ENCODE assay signal across 8 mouse cellular contexts in genomic region chr2:61655382-61656281, GRCm38 (mm10). TPM values are rescaled to one million over a fixed set of nuclear protein-coding genes. Genes with fewer than 3 reads are reported as not detected.
DNase-seq lines count a peak whose midpoint lies in the region; ATAC-seq lines count a peak whose summit lies in the region.

No protein-coding gene starts in this region.

- H3K4me2 ChIP-seq in forebrain, embryonic 12.5 days = peak overlapping the region; percentile 89
- peak overlapping the region; percentile 90 for H3K4me2 ChIP-seq in hindbrain, embryonic 12.5 days (replicated peaks)

- H3K36me3 ChIP-seq in heart, embryonic 10.5 days = no peaks in the 10 kb centered on the region
- H3K36me3 ChIP-seq in forebrain, embryonic 12.5 days (replicated peaks) = no peaks in the 10 kb centered on the region
- no peaks in the 10 kb centered on the region for H3K36me3 ChIP-seq in hindbrain, embryonic 12.5 days
- peaks cover 13% of the 10 kb centered on the region; the same call in 1 of the 2 replicates for H3K36me3 ChIP-seq in splenic B cell, adult 2 months (ENCODE audit: control insufficient read depth, insufficient read depth, low read length, poor library complexity, severe bottlenecking)

- intact Hi-C loops in heart, postnatal 25 days (cut with DNase I) = loop anchor here (5.0 kb wide), 1 partner anchor 152 kb away; no protein-coding TSS in a partner anchor

- no peak for DNase-seq in heart, embryonic 10.5 days (ENCODE audit: low spot score)
- DNase-seq in heart, postnatal 25 days (ENCODE audit: low spot score) = no peak
- DNase-seq in c-Kit-positive CD71-negative TER-119-negative erythroid progenitor cells, embryonic 14.5 days (ENCODE audit: low read depth) = peak; percentile 13
- DNase-seq in left cerebral cortex, adult 18-20 months (ENCODE audit: low spot score in 2 of 2) = peak; percentile 83 to 88
- peak; percentile 29 for DNase-seq in splenic B cell, adult 2 months (ENCODE audit: low read depth, low spot score)

- peak overlapping the region; percentile 77 for H3K4me3 ChIP-seq in heart, embryonic 10.5 days
- peak overlapping the region; percentile 53 for H3K4me3 ChIP-seq in forebrain, embryonic 12.5 days (replicated peaks)
- peak overlapping the region; percentile 59 for H3K4me3 ChIP-seq in hindbrain, embryonic 12.5 days

- H3K9me3 ChIP-seq in heart, embryonic 10.5 days = no peaks in the 10 kb centered on the region
- H3K9me3 ChIP-seq in forebrain, embryonic 12.5 days = no peaks in the 10 kb centered on the region
- no peaks in the 10 kb centered on the region for H3K9me3 ChIP-seq in hindbrain, embryonic 12.5 days (replicated peaks)

- H3K27ac ChIP-seq in heart, embryonic 10.5 days = 0 out of 2 replicates have a peak overlapping the region, but pooled peaks have one; percentile 10
- peak overlapping the region; percentile 96 for H3K27ac ChIP-seq in forebrain, embryonic 12.5 days
- H3K27ac ChIP-seq in hindbrain, embryonic 12.5 days = peak overlapping the region; percentile 88

- peaks cover 10% of the 10 kb centered on the region; the same call in 1 of the 2 replicates for H3K27me3 ChIP-seq in heart, embryonic 10.5 days (ENCODE audit: insufficient read depth, poor library complexity, severe bottlenecking)
- H3K27me3 ChIP-seq in forebrain, embryonic 12.5 days = 0 out of 2 replicates have a peak, but pooled peaks cover 6% of the 10 kb centered on the region
- H3K27me3 ChIP-seq in hindbrain, embryonic 12.5 days = no peaks in the 10 kb centered on the region; the same call in 1 of the 2 replicates
- H3K27me3 ChIP-seq in splenic B cell, adult 2 months (ENCODE audit: control insufficient read depth, insufficient read depth, low read length, poor library complexity, severe bottlenecking) = peaks cover 5% of the 10 kb centered on the region

- peaks cover 14% of the 10 kb centered on the region for H3K4me1 ChIP-seq in heart, embryonic 10.5 days
- H3K4me1 ChIP-seq in forebrain, embryonic 12.5 days = peaks cover 10% of the 10 kb centered on the region; the same call in 1 of the 2 replicates
- H3K4me1 ChIP-seq in hindbrain, embryonic 12.5 days = peaks cover 8% of the 10 kb centered on the region

- H3K9ac ChIP-seq in forebrain, embryonic 12.5 days = peak overlapping the region; percentile 71
- peak overlapping the region; percentile 78 for H3K9ac ChIP-seq in hindbrain, embryonic 12.5 days

- WGBS in heart, embryonic 10.5 days = under 1% methylated on average over 46 of the region's 46 CpGs
- WGBS in forebrain, embryonic 12.5 days = under 1% methylated on average over 46 of the region's 46 CpGs
- under 1% methylated on average over 46 of the region's 46 CpGs for WGBS in hindbrain, embryonic 12.5 days

- peak; percentile 75 for ATAC-seq in forebrain, embryonic 12.5 days (ENCODE audit: low FRiP score)
- peak; percentile 81 for ATAC-seq in hindbrain, embryonic 12.5 days (ENCODE audit: low FRiP score)
- ATAC-seq in megakaryocyte progenitor cell, adult 5-6 weeks (replicated peaks; ENCODE audit: poor library complexity) = peak; percentile 37

RNA-seq across cellular contexts. Expression of gene Psmd14, which starts 55.9 kb away (rescaled TPM):
- 178 and 206 TPM in 2 replicates for polyA plus RNA-seq in heart, embryonic 10.5 days (2016; fragmentation: Nextera tagmentation; extraction: Ambion mirVana)
- total RNA-seq in heart, postnatal 25 days (2021) = 10 to 100 TPM; 55.0 to 58.9 TPM
- polyA plus RNA-seq in forebrain, embryonic 12.5 days (2016; fragmentation: Nextera tagmentation; extraction: Ambion mirVana) = 265 and 271 TPM in 2 replicates
- polyA plus RNA-seq in hindbrain, embryonic 12.5 days (2016; fragmentation: Nextera tagmentation; extraction: Ambion mirVana) = 208 and 214 TPM in 2 replicates
- 100 to 1,000 TPM; 105 to 107 TPM for total RNA-seq in left cerebral cortex, adult 18-20 months (2021)
- 255 and 262 TPM in 2 replicates for total RNA-seq in megakaryocyte progenitor cell, adult 5-6 weeks (2015)
- 194 and 207 TPM in 2 replicates for total RNA-seq in megakaryocyte progenitor cell, adult 5-6 weeks (2017)

Comparison
In these comparisons a context has a peak if more than half of its experiments do, and no peak if none do; other contexts are left out.
1. DNase-seq: peak in c-Kit-positive CD71-negative TER-119-negative erythroid progenitor cells, embryonic 14.5 days (single experiment), left cerebral cortex, adult 18-20 months (2 of 2) and splenic B cell, adult 2 months (single experiment); none in heart, embryonic 10.5 days (single experiment) and heart, postnatal 25 days (single experiment).
2. H3K27ac ChIP-seq: peak in every context shown above with its lines; median percentile 96 in forebrain, embryonic 12.5 days; 88 in hindbrain, embryonic 12.5 days; 10 in heart, embryonic 10.5 days.
3. Peak in every context shown above with its lines, with median percentiles within 50 percentile points of each other: H3K4me3 ChIP-seq and ATAC-seq.